Mouse (Mus musculus): Measurements from ENCODE around the gene Dkk3. TPM values are rescaled to one million over a fixed set of nuclear protein-coding genes. Genes with fewer than 3 reads are reported as not detected.
A peak's percentile ranks its signal among the peaks of the same experiment; 100 is the strongest.

Dkk3 gene
- polyA plus RNA-seq (2015; fragmentation: Nextera tagmentation; extraction: Ambion mirVana), result 43.9 and 67.9 TPM in 2 replicates

- ATAC-seq (ENCODE audit: insufficient number of reproducible peaks, insufficient read depth, low FRiP score, low TSS enrichment, low read depth), result no peak
- Histone ChIP-seq H3K4me1 (peaks cover 44% of the 10 kb centered on the region), H3K4me3 (peak within 1 kb of the TSS; percentile 61), H3K27ac (peak within 1 kb of the TSS; percentile 78), H3K9ac (peak within 1 kb of the TSS; percentile 80), H3K4me2 (peak within 1 kb of the TSS; percentile 71), H3K36me3 (no peaks in the 10 kb centered on the region), H3K27me3 (no peaks in the 10 kb centered on the region), H3K9me3 (no peaks in the 10 kb centered on the region)
- 2% methylated on average over 21 of the region's 21 CpGs for WGBS
These were observed at the start of gene Dkk3 for GRCm38 (mm10) chr7:112158942-112159341. TSS of gene Dkk3 (minus strand) at chr7:112159057.

GRCm38 (mm10) chr7:112207717-112208116 is 48.9 kb upstream of the Dkk3 start:
- H3K27me3 ChIP-seq, result no peaks in the 10 kb centered on the region
- H3K4me1 ChIP-seq, result peaks cover 15% of the 10 kb centered on the region
- no peak overlapping the region for H3K4me3 ChIP-seq
- no peak for ATAC-seq (ENCODE audit: insufficient number of reproducible peaks, insufficient read depth, low FRiP score, low TSS enrichment, low read depth)
- 86% methylated on average over 6 of the region's 6 CpGs for WGBS
- H3K4me2 ChIP-seq, result no peak overlapping the region
- no peak overlapping the region for H3K27ac ChIP-seq
- H3K9me3 ChIP-seq, result no peaks in the 10 kb centered on the region
- H3K36me3 ChIP-seq, result no peaks in the 10 kb centered on the region
- H3K9ac ChIP-seq, result no peak overlapping the region

- peaks cover 23% of the 10 kb centered on the region for H3K4me1 ChIP-seq
- no peak overlapping the region for H3K4me2 ChIP-seq
- no peaks in the 10 kb centered on the region for H3K36me3 ChIP-seq
- no peak overlapping the region for H3K4me3 ChIP-seq
- ATAC-seq (ENCODE audit: insufficient number of reproducible peaks, insufficient read depth, low FRiP score, low TSS enrichment, low read depth), result no peak
- H3K9me3 ChIP-seq, result no peaks in the 10 kb centered on the region
- H3K27ac ChIP-seq, result no peak overlapping the region
- no peak overlapping the region for H3K9ac ChIP-seq
- H3K27me3 ChIP-seq, result no peaks in the 10 kb centered on the region
- 84% methylated on average over 6 of the region's 6 CpGs for WGBS
These were observed 46.7 kb upstream of the Dkk3 start for GRCm38 (mm10) chr7:112205513-112205912.

GRCm38 (mm10) chr7:112204380-112204963 is 45.6 kb upstream of the Dkk3 start:
- no peaks in the 10 kb centered on the region for H3K9me3 ChIP-seq
- H3K4me1 ChIP-seq, result peaks cover 26% of the 10 kb centered on the region
- 61% methylated on average over 6 of the region's 6 CpGs for WGBS
- H3K36me3 ChIP-seq, result no peaks in the 10 kb centered on the region
- H3K27ac ChIP-seq, result no peak overlapping the region
- ATAC-seq (ENCODE audit: insufficient number of reproducible peaks, insufficient read depth, low FRiP score, low TSS enrichment, low read depth), result no peak
- H3K4me3 ChIP-seq, result no peak overlapping the region
- no peak overlapping the region for H3K4me2 ChIP-seq
- no peak overlapping the region for H3K9ac ChIP-seq
- no peaks in the 10 kb centered on the region for H3K27me3 ChIP-seq

GRCm38 (mm10) chr7:112203937-112204336 is 45.1 kb upstream of the Dkk3 start:
- Histone ChIP-seq H3K36me3 (no peaks in the 10 kb centered on the region), H3K9me3 (no peaks in the 10 kb centered on the region)

GRCm38 (mm10) chr7:112202843-112203242 is 44.0 kb upstream of the Dkk3 start:
- H3K4me1 ChIP-seq, result peaks cover 19% of the 10 kb centered on the region
- no peaks in the 10 kb centered on the region for H3K36me3 ChIP-seq
- no peaks in the 10 kb centered on the region for H3K9me3 ChIP-seq
- no peak for ATAC-seq (ENCODE audit: insufficient number of reproducible peaks, insufficient read depth, low FRiP score, low TSS enrichment, low read depth)
- H3K27me3 ChIP-seq, result no peaks in the 10 kb centered on the region
- WGBS, result 52% methylated on average over 5 of the region's 5 CpGs
- no peak overlapping the region for H3K27ac ChIP-seq
- H3K4me2 ChIP-seq, result no peak overlapping the region
- no peak overlapping the region for H3K4me3 ChIP-seq
- H3K9ac ChIP-seq, result no peak overlapping the region

More at GRCm38 (mm10) chr7:112203937-112204336, 45.1 kb upstream of the Dkk3 start:
- H3K27ac ChIP-seq, result peak overlapping the region; percentile 45; the same call in 1 of the 2 replicates
- H3K4me1 ChIP-seq, result peaks cover 25% of the 10 kb centered on the region
- H3K27me3 ChIP-seq, result no peaks in the 10 kb centered on the region
- 67% methylated on average over 5 of the region's 5 CpGs for WGBS
- H3K9ac ChIP-seq, result no peak overlapping the region
- no peak overlapping the region for H3K4me3 ChIP-seq
- H3K4me2 ChIP-seq, result no peak overlapping the region
- no peak for ATAC-seq (ENCODE audit: insufficient number of reproducible peaks, insufficient read depth, low FRiP score, low TSS enrichment, low read depth)

- Histone ChIP-seq H3K4me3 (no peak overlapping the region), H3K4me1 (peaks cover 19% of the 10 kb centered on the region), H3K27me3 (no peaks in the 10 kb centered on the region), H3K9me3 (no peaks in the 10 kb centered on the region), H3K27ac (no peak overlapping the region), H3K9ac (no peak overlapping the region), H3K4me2 (no peak overlapping the region), H3K36me3 (no peaks in the 10 kb centered on the region)
- no peak for ATAC-seq (ENCODE audit: insufficient number of reproducible peaks, insufficient read depth, low FRiP score, low TSS enrichment, low read depth)
- 40% methylated on average over 4 of the region's 4 CpGs for WGBS
These were observed 43.3 kb upstream of the Dkk3 start for GRCm38 (mm10) chr7:112202194-112202593.

GRCm38 (mm10) chr7:112200761-112201160 is 41.9 kb upstream of the Dkk3 start:
- Histone ChIP-seq H3K27me3 (no peaks in the 10 kb centered on the region), H3K4me1 (peaks cover 19% of the 10 kb centered on the region), H3K9ac (no peak overlapping the region), H3K36me3 (no peaks in the 10 kb centered on the region), H3K27ac (no peak overlapping the region), H3K9me3 (no peaks in the 10 kb centered on the region), H3K4me2 (no peak overlapping the region), H3K4me3 (no peak overlapping the region)
- ATAC-seq (ENCODE audit: insufficient number of reproducible peaks, insufficient read depth, low FRiP score, low TSS enrichment, low read depth), result no peak
- WGBS, result 36% methylated on average over 4 of the region's 4 CpGs

GRCm38 (mm10) chr7:112199343-112199742 is 40.5 kb upstream of the Dkk3 start:
- peaks cover 19% of the 10 kb centered on the region for H3K4me1 ChIP-seq
- WGBS, result 73% methylated on average over 3 of the region's 3 CpGs
- H3K27ac ChIP-seq, result no peak overlapping the region
- no peak overlapping the region for H3K4me3 ChIP-seq
- no peaks in the 10 kb centered on the region for H3K27me3 ChIP-seq
- no peaks in the 10 kb centered on the region for H3K9me3 ChIP-seq
- no peaks in the 10 kb centered on the region for H3K36me3 ChIP-seq
- H3K9ac ChIP-seq, result no peak overlapping the region
- no peak for ATAC-seq (ENCODE audit: insufficient number of reproducible peaks, insufficient read depth, low FRiP score, low TSS enrichment, low read depth)
- no peak overlapping the region for H3K4me2 ChIP-seq

GRCm38 (mm10) chr7:112197461-112197860 is 38.6 kb upstream of the Dkk3 start:
- no peak overlapping the region for H3K4me3 ChIP-seq
- WGBS, result 76% methylated on average over 8 of the region's 8 CpGs
- ATAC-seq (ENCODE audit: insufficient number of reproducible peaks, insufficient read depth, low FRiP score, low TSS enrichment, low read depth), result no peak
- no peak overlapping the region for H3K27ac ChIP-seq
- H3K4me1 ChIP-seq, result peaks cover 10% of the 10 kb centered on the region
- H3K27me3 ChIP-seq, result no peaks in the 10 kb centered on the region
- H3K9me3 ChIP-seq, result no peaks in the 10 kb centered on the region
- no peak overlapping the region for H3K9ac ChIP-seq
- H3K4me2 ChIP-seq, result no peak overlapping the region
- H3K36me3 ChIP-seq, result no peaks in the 10 kb centered on the region

- 78% methylated on average over 5 of the region's 5 CpGs for WGBS
- Histone ChIP-seq H3K27ac (no peak overlapping the region), H3K4me2 (no peak overlapping the region), H3K36me3 (no peaks in the 10 kb centered on the region), H3K4me1 (no peaks in the 10 kb centered on the region), H3K27me3 (no peaks in the 10 kb centered on the region), H3K9me3 (no peaks in the 10 kb centered on the region), H3K4me3 (no peak overlapping the region), H3K9ac (no peak overlapping the region)
- ATAC-seq (ENCODE audit: insufficient number of reproducible peaks, insufficient read depth, low FRiP score, low TSS enrichment, low read depth), result no peak
These were observed 35.4 kb upstream of the Dkk3 start for GRCm38 (mm10) chr7:112194286-112194685.

GRCm38 (mm10) chr7:112192778-112193177 is 33.9 kb upstream of the Dkk3 start:
- Histone ChIP-seq H3K9ac (no peak overlapping the region), H3K9me3 (no peaks in the 10 kb centered on the region), H3K4me2 (no peak overlapping the region), H3K27me3 (no peaks in the 10 kb centered on the region), H3K36me3 (no peaks in the 10 kb centered on the region), H3K4me3 (no peak overlapping the region), H3K27ac (no peak overlapping the region), H3K4me1 (peaks cover 7% of the 10 kb centered on the region; the same call in 1 of the 2 replicates)
- 84% methylated on average over 5 of the region's 5 CpGs for WGBS
- no peak for ATAC-seq (ENCODE audit: insufficient number of reproducible peaks, insufficient read depth, low FRiP score, low TSS enrichment, low read depth)

Measured in embryonic facial prominence, embryonic 13.5 days (tissue).